Mouse (Mus musculus): ENCODE measurements at regions not wholly inside any gene's neighbourhood (a gene's known extent, or its start where the extent isn't known, plus 50 kb on each side); places are given as distances from the start of the nearest gene placed in this dataset.

- Histone ChIP-seq H3K27ac (replicated peaks in 1 of 2; ENCODE audit: control insufficient read depth in 1 of 2, insufficient read depth in 1 of 2, low read depth in 2 of 2, low read length in 2 of 2) (no peak overlapping the region), H3K4me1 (ENCODE audit: control insufficient read depth in 2 of 2, insufficient read depth in 2 of 2, low read length in 2 of 2) (peaks cover 0 to 2% of the 10 kb centered on the region in 2 experiments; a peak in 1 of 4 replicates), H3K27me3 (ENCODE audit: control insufficient read depth, insufficient read depth, low read length) (no peaks in the 10 kb centered on the region), H3K4me2 (ENCODE audit: low read length) (no peak overlapping the region), H3K36me3 (ENCODE audit: control insufficient read depth, insufficient read depth, low read length) (no peaks in the 10 kb centered on the region), H3K4me3 (ENCODE audit: control insufficient read depth in 1 of 2, insufficient read depth in 1 of 2, low read depth in 1 of 2, low read length in 2 of 2) (no peak overlapping the region), H3K9ac (ENCODE audit: low read length) (no peak overlapping the region), H3K9me3 (ENCODE audit: control insufficient read depth, low read length) (no peaks in the 10 kb centered on the region)
- WGBS, result 77% methylated on average over 2 of the region's 2 CpGs
- no peak for ATAC-seq (ENCODE audit: insufficient number of reproducible peaks, insufficient read depth, low FRiP score, low read depth)
Observed at GRCm38 (mm10) chr9:115614007-115614406, 295.2 kb upstream of the Gadl1 start.

GRCm38 (mm10) chr9:115617909-115618308 is 291.3 kb upstream of the Gadl1 start:
- H3K27ac ChIP-seq (replicated peaks in 1 of 2; ENCODE audit: control insufficient read depth in 1 of 2, insufficient read depth in 1 of 2, low read depth in 2 of 2, low read length in 2 of 2), result no peak overlapping the region
- no peak overlapping the region for H3K9ac ChIP-seq (ENCODE audit: low read length)
- 78% methylated on average over 6 of the region's 6 CpGs for WGBS
- no peaks in the 10 kb centered on the region for H3K36me3 ChIP-seq (ENCODE audit: control insufficient read depth, insufficient read depth, low read length)
- peaks cover 0 to under 1% of the 10 kb centered on the region in 2 experiments; a peak in 1 of 4 replicates for H3K4me1 ChIP-seq (ENCODE audit: control insufficient read depth in 2 of 2, insufficient read depth in 2 of 2, low read length in 2 of 2)
- no peak overlapping the region for H3K4me3 ChIP-seq (ENCODE audit: control insufficient read depth in 1 of 2, insufficient read depth in 1 of 2, low read depth in 1 of 2, low read length in 2 of 2)
- H3K4me2 ChIP-seq (ENCODE audit: low read length), result no peak overlapping the region
- no peaks in the 10 kb centered on the region for H3K27me3 ChIP-seq (ENCODE audit: control insufficient read depth, insufficient read depth, low read length)
- no peak for ATAC-seq (ENCODE audit: insufficient number of reproducible peaks, insufficient read depth, low FRiP score, low read depth)
- H3K9me3 ChIP-seq (ENCODE audit: control insufficient read depth, low read length), result no peaks in the 10 kb centered on the region

GRCm38 (mm10) chr9:115623948-115624347 is 285.3 kb upstream of the Gadl1 start:
- no peak for ATAC-seq (ENCODE audit: insufficient number of reproducible peaks, insufficient read depth, low FRiP score, low read depth)
- no peak overlapping the region for H3K4me2 ChIP-seq (ENCODE audit: low read length)
- H3K27ac ChIP-seq (replicated peaks in 1 of 2; ENCODE audit: control insufficient read depth in 1 of 2, insufficient read depth in 1 of 2, low read depth in 2 of 2, low read length in 2 of 2), result no peak overlapping the region; a peak in 1 of 4 replicates
- H3K4me1 ChIP-seq (ENCODE audit: control insufficient read depth in 2 of 2, insufficient read depth in 2 of 2, low read length in 2 of 2), result no peaks in the 10 kb centered on the region
- no peaks in the 10 kb centered on the region for H3K27me3 ChIP-seq (ENCODE audit: control insufficient read depth, insufficient read depth, low read length)
- no peak overlapping the region for H3K9ac ChIP-seq (ENCODE audit: low read length)
- H3K4me3 ChIP-seq (ENCODE audit: control insufficient read depth in 1 of 2, insufficient read depth in 1 of 2, low read depth in 1 of 2, low read length in 2 of 2), result no peak overlapping the region
- H3K36me3 ChIP-seq (ENCODE audit: control insufficient read depth, insufficient read depth, low read length), result no peaks in the 10 kb centered on the region
- H3K9me3 ChIP-seq (ENCODE audit: control insufficient read depth, low read length), result no peaks in the 10 kb centered on the region
- 39% methylated on average over 5 of the region's 5 CpGs for WGBS

GRCm38 (mm10) chr9:115624721-115625496 is 284.3 kb upstream of the Gadl1 start:
- WGBS, result 62% methylated on average over 15 of the region's 15 CpGs
- H3K27ac ChIP-seq (replicated peaks in 1 of 2; ENCODE audit: control insufficient read depth in 1 of 2, insufficient read depth in 1 of 2, low read depth in 2 of 2, low read length in 2 of 2), result no peak overlapping the region
- no peak overlapping the region for H3K4me3 ChIP-seq (ENCODE audit: control insufficient read depth in 1 of 2, insufficient read depth in 1 of 2, low read depth in 1 of 2, low read length in 2 of 2)
- no peaks in the 10 kb centered on the region for H3K9me3 ChIP-seq (ENCODE audit: control insufficient read depth, low read length)
- no peak overlapping the region for H3K9ac ChIP-seq (ENCODE audit: low read length)
- ATAC-seq (ENCODE audit: insufficient number of reproducible peaks, insufficient read depth, low FRiP score, low read depth), result no peak
- H3K27me3 ChIP-seq (ENCODE audit: control insufficient read depth, insufficient read depth, low read length), result no peaks in the 10 kb centered on the region
- no peaks in the 10 kb centered on the region for H3K36me3 ChIP-seq (ENCODE audit: control insufficient read depth, insufficient read depth, low read length)
- no peak overlapping the region for H3K4me2 ChIP-seq (ENCODE audit: low read length)
- H3K4me1 ChIP-seq (ENCODE audit: control insufficient read depth in 2 of 2, insufficient read depth in 2 of 2, low read length in 2 of 2), result no peaks in the 10 kb centered on the region

- Histone ChIP-seq H3K27ac (replicated peaks in 1 of 2; ENCODE audit: control insufficient read depth in 1 of 2, insufficient read depth in 1 of 2, low read depth in 2 of 2, low read length in 2 of 2) (no peak overlapping the region), H3K9me3 (ENCODE audit: control insufficient read depth, low read length) (no peaks in the 10 kb centered on the region), H3K4me3 (ENCODE audit: control insufficient read depth in 1 of 2, insufficient read depth in 1 of 2, low read depth in 1 of 2, low read length in 2 of 2) (no peak overlapping the region), H3K4me1 (ENCODE audit: control insufficient read depth in 2 of 2, insufficient read depth in 2 of 2, low read length in 2 of 2) (no peaks in the 10 kb centered on the region; a peak in 1 of 4 replicates), H3K36me3 (ENCODE audit: control insufficient read depth, insufficient read depth, low read length) (no peaks in the 10 kb centered on the region), H3K4me2 (ENCODE audit: low read length) (no peak overlapping the region), H3K27me3 (ENCODE audit: control insufficient read depth, insufficient read depth, low read length) (no peaks in the 10 kb centered on the region), H3K9ac (ENCODE audit: low read length) (no peak overlapping the region)
- 81% methylated on average over 3 of the region's 3 CpGs for WGBS
- no peak for ATAC-seq (ENCODE audit: insufficient number of reproducible peaks, insufficient read depth, low FRiP score, low read depth)
Observed at GRCm38 (mm10) chr9:115627551-115627950, 281.7 kb upstream of the Gadl1 start.

- Histone ChIP-seq H3K4me3 (ENCODE audit: control insufficient read depth in 1 of 2, insufficient read depth in 1 of 2, low read depth in 1 of 2, low read length in 2 of 2) (no peak overlapping the region), H3K4me2 (ENCODE audit: low read length) (no peak overlapping the region), H3K9ac (ENCODE audit: low read length) (no peak overlapping the region), H3K36me3 (ENCODE audit: control insufficient read depth, insufficient read depth, low read length) (no peaks in the 10 kb centered on the region), H3K9me3 (ENCODE audit: control insufficient read depth, low read length) (0 out of 2 replicates have a peak, but pooled peaks cover 2% of the 10 kb centered on the region), H3K27me3 (ENCODE audit: control insufficient read depth, insufficient read depth, low read length) (no peaks in the 10 kb centered on the region), H3K27ac (replicated peaks in 1 of 2; ENCODE audit: control insufficient read depth in 1 of 2, insufficient read depth in 1 of 2, low read depth in 2 of 2, low read length in 2 of 2) (0 out of 4 replicates have a peak overlapping the region, but pooled peaks of 1 of the 2 experiments have one; percentile 17), H3K4me1 (ENCODE audit: control insufficient read depth in 2 of 2, insufficient read depth in 2 of 2, low read length in 2 of 2) (no peaks in the 10 kb centered on the region)
- no peak for ATAC-seq (ENCODE audit: insufficient number of reproducible peaks, insufficient read depth, low FRiP score, low read depth)
- 63% methylated on average over 6 of the region's 6 CpGs for WGBS
Observed at GRCm38 (mm10) chr9:115637114-115637513, 272.1 kb upstream of the Gadl1 start.

- no peaks in the 10 kb centered on the region for H3K4me1 ChIP-seq (ENCODE audit: control insufficient read depth in 2 of 2, insufficient read depth in 2 of 2, low read length in 2 of 2)
- H3K4me3 ChIP-seq (ENCODE audit: control insufficient read depth in 1 of 2, insufficient read depth in 1 of 2, low read depth in 1 of 2, low read length in 2 of 2), result no peak overlapping the region
- WGBS, result 83% methylated on average over 2 of the region's 2 CpGs
- no peaks in the 10 kb centered on the region for H3K36me3 ChIP-seq (ENCODE audit: control insufficient read depth, insufficient read depth, low read length)
- H3K27me3 ChIP-seq (ENCODE audit: control insufficient read depth, insufficient read depth, low read length), result no peaks in the 10 kb centered on the region
- no peak overlapping the region for H3K9ac ChIP-seq (ENCODE audit: low read length)
- no peak for ATAC-seq (ENCODE audit: insufficient number of reproducible peaks, insufficient read depth, low FRiP score, low read depth)
- H3K4me2 ChIP-seq (ENCODE audit: low read length), result no peak overlapping the region
- 0 out of 2 replicates have a peak, but pooled peaks cover 2% of the 10 kb centered on the region for H3K9me3 ChIP-seq (ENCODE audit: control insufficient read depth, low read length)
- no peak overlapping the region for H3K27ac ChIP-seq (replicated peaks in 1 of 2; ENCODE audit: control insufficient read depth in 1 of 2, insufficient read depth in 1 of 2, low read depth in 2 of 2, low read length in 2 of 2)
Observed at GRCm38 (mm10) chr9:115640781-115641180, 268.5 kb upstream of the Gadl1 start.

GRCm38 (mm10) chr9:115642032-115642431 is 267.2 kb upstream of the Gadl1 start:
- 56% methylated on average over 4 of the region's 4 CpGs for WGBS
- Histone ChIP-seq H3K4me1 (ENCODE audit: control insufficient read depth in 2 of 2, insufficient read depth in 2 of 2, low read length in 2 of 2) (no peaks in the 10 kb centered on the region), H3K27me3 (ENCODE audit: control insufficient read depth, insufficient read depth, low read length) (no peaks in the 10 kb centered on the region), H3K4me2 (ENCODE audit: low read length) (no peak overlapping the region), H3K27ac (replicated peaks in 1 of 2; ENCODE audit: control insufficient read depth in 1 of 2, insufficient read depth in 1 of 2, low read depth in 2 of 2, low read length in 2 of 2) (no peak overlapping the region), H3K36me3 (ENCODE audit: control insufficient read depth, insufficient read depth, low read length) (no peaks in the 10 kb centered on the region), H3K9me3 (ENCODE audit: control insufficient read depth, low read length) (0 out of 2 replicates have a peak, but pooled peaks cover 2% of the 10 kb centered on the region), H3K9ac (ENCODE audit: low read length) (no peak overlapping the region), H3K4me3 (ENCODE audit: control insufficient read depth in 1 of 2, insufficient read depth in 1 of 2, low read depth in 1 of 2, low read length in 2 of 2) (no peak overlapping the region)
- no peak for ATAC-seq (ENCODE audit: insufficient number of reproducible peaks, insufficient read depth, low FRiP score, low read depth)

All from heart, embryonic 14.5 days (tissue).